Mouse (Mus musculus): ENCODE results near the gene Cxcl2. TPM values are rescaled to one million over a fixed set of nuclear protein-coding genes. Genes with fewer than 3 reads are reported as not detected.

The Cxcl2 gene
- polyA plus RNA-seq, 1 experiment from 2014 or later = 0.30 TPM

- 82% methylated on average over 8 of the region's 8 CpGs for WGBS
- TF ChIP-seq CTCF (IDR thresholded peaks at IDR 0.05; ENCODE audit: low read depth) = peak; percentile 71
- no peak overlapping the region for H3K4me2 ChIP-seq (replicated peaks; ENCODE audit: low read depth)
- H3K36me3 ChIP-seq (ENCODE audit: control insufficient read depth, insufficient read depth) = no peaks in the 10 kb centered on the region
- H3K27ac ChIP-seq (ENCODE audit: low read depth, low read length) = no peak overlapping the region
- no peaks in the 10 kb centered on the region for H3K27me3 ChIP-seq (replicated peaks; ENCODE audit: control insufficient read depth, insufficient read depth, low read length)
- H3K9me3 ChIP-seq (ENCODE audit: control insufficient read depth) = no peaks in the 10 kb centered on the region
- no peak overlapping the region for H3K4me3 ChIP-seq (ENCODE audit: low read depth, low read length)
- no peaks in the 10 kb centered on the region for H3K4me1 ChIP-seq (replicated peaks; ENCODE audit: control insufficient read depth, insufficient read depth, low read length)
- no peak overlapping the region for H3K9ac ChIP-seq (ENCODE audit: low read depth, low read length)
- ATAC-seq = no peak
Observed at GRCm38 (mm10) chr5:90952731-90953481, 49.2 kb downstream of the Cxcl2 start.

Other genes with a start within 250 kb of the Cxcl2 start
- gene Cxcl5, start 144.5 kb upstream of the Cxcl2 start, polyA plus RNA-seq (2015; fragmentation: Nextera tagmentation; extraction: Ambion mirVana) = 0.96 and 1.2 TPM in 2 replicates
- 0.33 and 0.56 TPM in 2 replicates for gene Ppbp, start 135.4 kb upstream of the Cxcl2 start, polyA plus RNA-seq (2015; fragmentation: Nextera tagmentation; extraction: Ambion mirVana)
- gene Pf4, start 131.4 kb upstream of the Cxcl2 start, polyA plus RNA-seq (2015; fragmentation: Nextera tagmentation; extraction: Ambion mirVana) = 58.0 and 64.6 TPM in 2 replicates
- gene Cxcl3, start 117.8 kb upstream of the Cxcl2 start, polyA plus RNA-seq (2015; fragmentation: Nextera tagmentation; extraction: Ambion mirVana) = not detected in 2 replicates
- 0.56 and 0.69 TPM in 2 replicates for gene Cxcl15, start 109.3 kb upstream of the Cxcl2 start, polyA plus RNA-seq (2015; fragmentation: Nextera tagmentation; extraction: Ambion mirVana)
- gene Cxcl1, start 12.6 kb upstream of the Cxcl2 start, polyA plus RNA-seq (2015; fragmentation: Nextera tagmentation; extraction: Ambion mirVana) = 0.83 and 1.2 TPM in 2 replicates
- gene Mthfd2l, start 27.2 kb downstream of the Cxcl2 start, polyA plus RNA-seq (2015; fragmentation: Nextera tagmentation; extraction: Ambion mirVana) = 33.9 TPM in 2 replicates
- gene Epgn, start 123.6 kb downstream of the Cxcl2 start, polyA plus RNA-seq (2015; fragmentation: Nextera tagmentation; extraction: Ambion mirVana) = 0.12 TPM in 1 of 2 replicates, not detected in the other
- 1.4 and 2.0 TPM in 2 replicates for gene Ereg, start 170.8 kb downstream of the Cxcl2 start, polyA plus RNA-seq (2015; fragmentation: Nextera tagmentation; extraction: Ambion mirVana)
- 7.5 and 18.0 TPM in 2 replicates for gene Areg, start 235.7 kb downstream of the Cxcl2 start, polyA plus RNA-seq (2015; fragmentation: Nextera tagmentation; extraction: Ambion mirVana)